Mouse (Mus musculus) spleen, adult 2 months (tissue): Measurements from ENCODE around the gene Ppp1r12a.

Experiments used
- CTCF ChIP-seq: fragments of 200-500 bp; IDR thresholded peaks from 2 replicates; pipeline ENCODE4 v1.5.1; 2011; ENCODE audit warnings: mild to moderate bottlenecking, inconsistent platforms; ENCODE audit not compliant: insufficient read depth, insufficient read length, insufficient replicate concordance; ENCODE audit errors: extremely low read depth
- POLR2A ChIP-seq: fragments of 200-500 bp; IDR thresholded peaks from 2 replicates; pipeline ENCODE4 v1.6.1; 2011; ENCODE audit warnings: low read depth, low read length, inconsistent platforms

DNA sequence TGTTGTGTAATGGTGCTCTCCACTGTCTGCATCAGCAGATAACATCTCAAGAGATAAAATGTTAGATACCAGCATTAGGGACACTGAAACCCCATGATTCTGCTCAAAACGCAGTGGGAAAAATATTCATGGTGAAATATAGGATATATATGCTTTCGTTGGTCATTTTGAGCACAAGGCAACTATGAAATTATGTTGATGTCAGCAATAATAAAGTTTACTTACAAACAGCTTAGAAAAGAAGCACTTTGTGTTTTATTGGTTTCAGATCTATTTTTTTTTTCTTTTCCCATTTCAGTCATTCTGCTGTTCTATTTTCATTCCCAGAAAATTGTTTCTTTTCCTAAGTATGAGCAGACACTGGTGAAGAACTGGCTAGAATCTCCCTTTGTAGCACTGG lies 34.1 kb downstream of the Ppp1r12a start:
- TF ChIP-seq CTCF (no peak), POLR2A (no peak)
